Mouse (Mus musculus) hindbrain, embryonic 16.5 days (tissue): ENCODE results near the gene Scimp. TPM values are rescaled to one million over a fixed set of nuclear protein-coding genes. Genes with fewer than 3 reads are reported as not detected.
A peak's percentile ranks its signal among the peaks of the same experiment; 100 is the strongest.
"Not testable (repeated sequence)": the region's sequence is repeated elsewhere in the genome, so short reads cannot be mapped to it uniquely, and the experiment has no call there.

ENCODE experiments used
- ATAC-seq: fragments of 200-750 bp; cut with Nextera tagmentation; 2 replicates; pipeline ENCODE4 v1.8.0; 2017; ENCODE audit warnings: moderate TSS enrichment, moderate library complexity
- H3K27ac ChIP-seq: fragments of 300-500 bp; sonication (generic); 2 replicates; pipeline ENCODE4 v1.5.1; 2014; ENCODE audit warnings: low read depth, mild to moderate bottlenecking, control low read depth, low read length, moderate library complexity
- H3K27me3 ChIP-seq: fragments of 300-500 bp; sonication (generic); replicated peaks from 2 replicates; pipeline ENCODE4 v1.6.1; 2014; ENCODE audit warnings: low read length; ENCODE audit not compliant: control insufficient read depth, insufficient read depth
- H3K36me3 ChIP-seq: fragments of 300-500 bp; sonication (generic); 2 replicates; pipeline ENCODE4 v1.6.1; 2014; ENCODE audit warnings: mild to moderate bottlenecking, low read length, moderate library complexity, mixed read lengths; ENCODE audit not compliant: control insufficient read depth, insufficient read depth
- H3K4me1 ChIP-seq: fragments of 300-500 bp; sonication (generic); 2 replicates; pipeline ENCODE4 v1.6.1; 2014; ENCODE audit warnings: low read depth, low read length; ENCODE audit not compliant: control insufficient read depth, insufficient read depth
- H3K4me2 ChIP-seq: fragments of 300-500 bp; sonication (generic); 2 replicates; pipeline ENCODE4 v1.6.1; 2014; ENCODE audit warnings: mild to moderate bottlenecking, low read length, control low read depth, moderate library complexity
- H3K4me3 ChIP-seq: fragments of 300-500 bp; sonication (generic); 2 replicates; pipeline ENCODE4 v1.5.1; 2014; ENCODE audit warnings: mild to moderate bottlenecking, low read length, control low read depth, moderate library complexity
- H3K9ac ChIP-seq: fragments of 300-500 bp; sonication (generic); 2 replicates; pipeline ENCODE4 v1.6.1; 2014; ENCODE audit warnings: low read depth, mild to moderate bottlenecking, control low read depth, low read length, moderate library complexity
- H3K9me3 ChIP-seq: fragments of 300-500 bp; sonication (generic); 2 replicates; pipeline ENCODE4 v1.6.1; 2014; ENCODE audit warnings: mild to moderate bottlenecking, low read length, moderate library complexity; ENCODE audit not compliant: control insufficient read depth
- WGBS: fragments of 180-500 bp; shearing (Covaris S2); extraction: QIAGEN DNeasy Blood & Tissue Kit; methylation state at CpG from one replicate; pipeline ENCODE4 v1.1.7; 2014; 5-methylcytosine and 5-hydroxymethylcytosine counted together
- polyA plus RNA-seq: library from polyadenylated mRNA; unstranded; fragments of >200 nt; fragmentation: Nextera tagmentation; extraction: Ambion mirVana; gene quantifications from 2 replicates; pipeline ENCODE4 v1.2.1, GENCODE M21; 2015

The Scimp gene
- polyA plus RNA-seq, 1 experiment from 2014 or later = 0.19 TPM

GRCm38 (mm10) chr11:70788972-70789655, 23.3 kb downstream of the Scimp start:
- no peak for ATAC-seq
- WGBS = 92% methylated on average over 10 of the region's 10 CpGs
- no peaks in the 10 kb centered on the region for H3K36me3 ChIP-seq

GRCm38 (mm10) chr11:70787052-70787451, 25.3 kb downstream of the Scimp start:
- 75% methylated on average over 11 of the region's 11 CpGs for WGBS
- ATAC-seq = no peak
- H3K4me2 ChIP-seq = no peak overlapping the region
- no peak overlapping the region for H3K4me3 ChIP-seq
- H3K9me3 ChIP-seq = no peaks in the 10 kb centered on the region
- H3K9ac ChIP-seq = no peak overlapping the region
- H3K36me3 ChIP-seq = no peaks in the 10 kb centered on the region
- H3K27ac ChIP-seq = no peak overlapping the region
- no peaks in the 10 kb centered on the region for H3K4me1 ChIP-seq
- no peaks in the 10 kb centered on the region for H3K27me3 ChIP-seq

More at GRCm38 (mm10) chr11:70788972-70789655, 23.3 kb downstream of the Scimp start:
- no peak overlapping the region for H3K27ac ChIP-seq
- H3K9ac ChIP-seq = no peak overlapping the region
- H3K4me2 ChIP-seq = no peak overlapping the region
- H3K4me3 ChIP-seq = no peak overlapping the region
- H3K9me3 ChIP-seq = no peaks in the 10 kb centered on the region
- H3K4me1 ChIP-seq = no peaks in the 10 kb centered on the region
- H3K27me3 ChIP-seq = no peaks in the 10 kb centered on the region

DNA sequence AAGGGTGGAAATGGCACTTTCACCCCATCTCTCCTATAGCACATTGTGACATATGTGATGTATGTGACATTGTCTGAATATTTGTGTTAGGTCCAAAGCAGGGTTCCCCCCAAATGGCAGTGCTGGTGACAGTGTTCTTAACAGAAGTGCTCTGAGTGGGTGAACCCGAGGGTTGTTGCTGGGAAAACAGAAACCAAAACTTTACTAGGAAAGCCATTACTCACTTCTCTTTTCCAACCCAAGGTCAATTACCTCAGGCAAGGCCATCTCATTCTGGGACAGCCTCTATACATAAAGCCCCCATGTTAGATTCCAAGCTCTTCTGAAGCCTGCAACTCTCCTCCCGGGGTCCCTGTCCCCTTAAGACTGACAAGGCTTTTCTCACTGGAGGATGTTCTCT, 26.5 kb downstream of the Scimp start:
- Histone ChIP-seq H3K4me1 (no peaks in the 10 kb centered on the region), H3K4me2 (no peak overlapping the region), H3K36me3 (no peaks in the 10 kb centered on the region), H3K9ac (no peak overlapping the region), H3K4me3 (no peak overlapping the region), H3K27ac (no peak overlapping the region), H3K9me3 (no peaks in the 10 kb centered on the region), H3K27me3 (no peaks in the 10 kb centered on the region)
- 69% methylated on average over 2 of the region's 2 CpGs for WGBS
- ATAC-seq = no peak

DNA sequence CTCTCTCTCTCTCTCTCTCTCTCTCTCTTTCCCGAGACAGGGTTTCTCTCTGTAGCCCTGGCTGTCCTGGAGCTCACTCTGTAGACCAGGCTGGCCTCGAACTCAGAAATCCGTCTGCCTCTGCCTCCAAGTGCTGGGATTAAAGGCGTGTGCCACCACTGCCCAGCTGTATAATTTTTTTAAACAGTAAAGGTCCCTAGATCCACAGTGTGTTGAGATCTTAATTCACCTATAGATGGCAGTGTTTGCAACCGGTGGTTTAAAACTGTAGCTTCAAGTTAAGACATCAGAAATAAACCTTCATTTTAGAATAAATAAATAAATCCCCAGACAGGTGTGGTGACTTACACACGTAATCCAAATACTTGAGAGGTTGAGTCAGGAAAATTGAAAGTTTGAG, 34.3 kb downstream of the Scimp start:
- not testable (repeated sequence) for ATAC-seq, H3K4me3 ChIP-seq, H3K36me3 ChIP-seq, H3K27me3 ChIP-seq, H3K4me2 ChIP-seq, H3K9ac ChIP-seq, H3K9me3 ChIP-seq, H3K4me1 ChIP-seq, H3K27ac ChIP-seq
- 36% methylated on average over 6 of the region's 6 CpGs for WGBS

GRCm38 (mm10) chr11:70777634-70778033, 34.8 kb downstream of the Scimp start:
- 72% methylated on average over 6 of the region's 6 CpGs for WGBS

GRCm38 (mm10) chr11:70776830-70777571, 35.4 kb downstream of the Scimp start:
- ATAC-seq = peak; percentile 80
- Histone ChIP-seq H3K36me3 (peaks cover 8% of the 10 kb centered on the region), H3K9me3 (no peaks in the 10 kb centered on the region), H3K27me3 (no peaks in the 10 kb centered on the region), H3K4me2 (no peak overlapping the region), H3K27ac (no peak overlapping the region), H3K9ac (no peak overlapping the region), H3K4me1 (peaks cover 2% of the 10 kb centered on the region; the same call in 1 of the 2 replicates), H3K4me3 (no peak overlapping the region)
- WGBS = 28% methylated on average over 17 of the region's 17 CpGs

More at GRCm38 (mm10) chr11:70777634-70778033, 34.8 kb downstream of the Scimp start:
- Histone ChIP-seq H3K4me2 (no peak overlapping the region), H3K9me3 (no peaks in the 10 kb centered on the region), H3K9ac (no peak overlapping the region), H3K4me1 (peaks cover 2% of the 10 kb centered on the region; the same call in 1 of the 2 replicates), H3K36me3 (peaks cover 2% of the 10 kb centered on the region; the same call in 1 of the 2 replicates), H3K27ac (no peak overlapping the region), H3K27me3 (no peaks in the 10 kb centered on the region), H3K4me3 (no peak overlapping the region)
- no peak for ATAC-seq

DNA sequence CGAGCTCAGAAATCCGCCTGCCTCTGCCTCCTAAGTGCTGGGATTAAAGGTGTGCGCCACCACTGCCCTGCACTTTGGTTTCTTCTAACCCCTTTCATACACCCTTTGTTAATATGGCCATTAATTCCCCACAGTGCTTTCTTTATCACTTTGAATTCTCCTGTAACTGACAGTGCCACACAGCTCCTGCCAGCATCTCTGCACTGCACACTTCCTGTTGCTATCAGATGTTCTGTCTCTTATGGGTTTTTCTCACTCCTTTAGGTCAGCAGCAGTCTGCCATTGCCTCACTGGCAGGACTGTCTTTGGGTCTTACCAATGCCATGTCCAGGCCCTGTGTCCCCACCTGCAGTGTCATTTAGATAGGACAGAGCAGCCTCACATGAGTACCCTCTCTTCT, 41.6 kb downstream of the Scimp start:
- Histone ChIP-seq H3K4me1 (no peaks in the 10 kb centered on the region; the same call in 1 of the 2 replicates), H3K4me2 (no peak overlapping the region), H3K9me3 (no peaks in the 10 kb centered on the region), H3K27me3 (no peaks in the 10 kb centered on the region), H3K36me3 (peaks cover 12% of the 10 kb centered on the region), H3K9ac (no peak overlapping the region), H3K27ac (no peak overlapping the region), H3K4me3 (no peak overlapping the region)
- no peak for ATAC-seq
- WGBS = 92% methylated on average over 3 of the region's 3 CpGs

- H3K4me1 ChIP-seq = peaks cover 10% of the 10 kb centered on the region
- no peak for ATAC-seq
- H3K36me3 ChIP-seq = no peaks in the 10 kb centered on the region
- H3K9ac ChIP-seq = no peak overlapping the region
- no peak overlapping the region for H3K4me3 ChIP-seq
- no peak overlapping the region for H3K4me2 ChIP-seq
- 89% methylated on average over 16 of the region's 16 CpGs for WGBS
- no peak overlapping the region for H3K27ac ChIP-seq
- no peaks in the 10 kb centered on the region for H3K9me3 ChIP-seq
- no peaks in the 10 kb centered on the region for H3K27me3 ChIP-seq
Observed at GRCm38 (mm10) chr11:70765776-70766445, 46.5 kb downstream of the Scimp start.
